Mouse (Mus musculus): ENCODE results near the gene Gm49394. TPM values are rescaled to one million over a fixed set of nuclear protein-coding genes. Genes with fewer than 3 reads are reported as not detected.

Gene Gm49394
- not detected for total RNA-seq (2023)

DNA sequence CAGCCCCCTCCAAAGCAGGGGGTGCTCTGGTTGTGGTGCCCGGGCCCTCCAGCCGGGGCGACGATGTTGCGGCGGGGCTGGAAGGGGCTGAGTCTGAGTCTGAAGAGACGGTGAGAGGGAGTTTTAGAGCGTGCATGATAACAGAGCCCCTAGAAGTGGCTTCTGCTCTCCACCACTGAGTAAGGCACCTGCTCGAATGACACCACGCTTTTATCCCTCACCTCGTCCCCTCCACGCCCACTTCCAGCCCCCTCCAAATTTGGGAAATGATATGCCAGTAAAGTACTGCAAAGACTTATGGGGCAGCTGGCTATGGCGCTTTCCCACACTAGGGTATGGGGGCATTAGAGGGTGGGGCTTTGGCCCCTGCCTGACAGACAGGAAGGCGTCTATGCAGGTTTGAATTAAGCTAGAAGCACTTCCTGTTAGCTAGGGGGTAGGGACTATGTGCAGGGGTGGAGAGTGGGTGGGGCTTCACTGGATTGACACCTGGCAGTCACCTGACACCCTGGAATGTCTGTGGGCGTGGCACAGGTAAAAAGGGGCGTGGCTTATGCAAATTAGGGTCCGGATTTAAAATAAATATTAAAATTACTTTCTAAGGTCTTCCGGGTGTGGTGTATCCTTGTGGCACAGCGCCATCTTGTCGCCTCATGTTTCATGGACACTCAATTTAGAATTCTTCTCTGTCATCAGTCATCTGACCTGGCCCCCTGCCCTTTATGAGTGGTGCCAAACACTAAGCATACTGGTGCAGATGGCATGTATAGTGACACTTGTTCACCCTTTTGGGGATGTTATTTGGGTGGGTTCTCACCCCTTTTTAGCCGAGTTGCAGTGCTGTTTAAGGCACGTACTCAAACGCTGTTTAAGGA is at the start of gene Gm49394:
Gene Gm49394, minus strand, starts transcription at position 192 of the 875 bp plus-strand sequence.

GRCm38 (mm10) chr7:142666659-142667058 is 3.1 kb downstream of the Gm49394 start, which contains the start of gene Igf2:
Gene Igf2 (minus strand): TSS chr7:142666816.

Other genes starting within 250 kb of the Gm49394 start
- not detected for gene Syt8, start 235.1 kb downstream of the Gm49394 start, total RNA-seq (2023)
- gene Tnni2, start 228.1 kb downstream of the Gm49394 start, total RNA-seq (2023), result not detected
- gene Lsp1, start 209.1 kb downstream of the Gm49394 start, total RNA-seq (2023), result 100 to 1,000 TPM; 658 to 692 TPM
- 10 to 100 TPM; 27.2 to 28.5 TPM for gene Tnnt3, start 171.1 kb downstream of the Gm49394 start, total RNA-seq (2023)
- gene Mrpl23, start 137.3 kb downstream of the Gm49394 start, total RNA-seq (2023), result 10 to 100 TPM; 13.4 to 14.1 TPM
- 1 to 10 TPM in 1 of 2 experiments, under 1 TPM in 1; 0.38 to 1.2 TPM for gene Igf2, start 3.1 kb downstream of the Gm49394 start, total RNA-seq (2023)
- gene Ins2, start 73.4 kb upstream of the Gm49394 start, total RNA-seq (2023), result not detected

All from T-cell, adult 66 days (primary cell).